20 mouse cellular contexts compared by ENCODE assay signal in the genomic region with DNA sequence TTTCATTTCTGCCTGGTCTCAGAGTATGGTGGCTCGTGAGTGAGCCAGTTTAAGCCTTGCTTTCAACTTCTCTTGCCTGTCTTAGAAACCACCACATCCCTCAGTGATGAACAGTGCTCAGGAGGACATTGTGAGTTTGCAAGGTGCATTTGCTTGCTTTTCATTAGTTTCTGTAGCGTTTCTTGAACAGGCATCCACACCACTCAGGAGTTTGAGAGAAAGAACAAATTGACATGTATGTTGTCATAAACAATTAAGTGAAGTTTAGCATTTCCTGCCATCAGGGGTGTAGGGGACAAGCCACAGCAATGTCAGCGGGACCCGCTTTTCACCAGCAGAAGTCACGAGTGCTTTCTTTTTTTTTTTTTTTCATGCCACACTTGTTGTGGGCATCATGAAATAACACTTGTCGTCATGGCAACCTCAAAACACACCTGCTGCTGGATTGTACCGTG. TPM values are rescaled to one million over a fixed set of nuclear protein-coding genes. Genes with fewer than 3 reads are reported as not detected.
DNase-seq lines count a peak whose midpoint lies in the region; ATAC-seq and TF ChIP-seq lines count a peak whose summit lies in the region.
"Had no signal": no experiment of that assay in that cellular context is flagged by ENCODE, and none has a peak within 500 bp of the region (broad histone marks: within the 10 kb centered on the region; RNA-seq: fewer than 3 reads in every experiment).

No protein-coding gene starts in this region.

- no peak overlapping the region for H3K9ac ChIP-seq in forebrain, embryonic 11.5 days (ENCODE audit: low read length)
- H3K9ac ChIP-seq in forebrain, embryonic 16.5 days (replicated peaks; ENCODE audit: low read depth, low read length): no peak overlapping the region
- H3K9ac ChIP-seq: heart, embryonic 12.5 days; kidney, embryonic 15.5 days; neural tube, embryonic 13.5 days had no signal

- peak; percentile 10 for DNase-seq in forebrain, embryonic 11.5 days (ENCODE audit: low spot score)
- peak; percentile 91 for DNase-seq in CD4-positive helper T cell, adult 2 months (ENCODE audit: low read depth, low spot score)
- peak; percentile 94 for DNase-seq in induced T-regulatory cell, adult 2 months (ENCODE audit: low read depth)
- peak; percentile 62 for DNase-seq in thymus, adult 2 months
- no peak for DNase-seq in layer of hippocampus, postnatal 36 days
- DNase-seq in left cerebral cortex, postnatal 10 days (ENCODE audit: extremely low spot score in 1 of 2, low spot score in 2 of 2): no peak
- no peak for DNase-seq in ovary, adult 18-20 months (ENCODE audit: low spot score)
- DNase-seq: adrenal gland, postnatal 14 days; cerebellum, postnatal 10 days; gastrocnemius, adult 2 months; heart, postnatal 4 days; retina, postnatal 1 day had no signal

- no peaks in the 10 kb centered on the region for H3K9me3 ChIP-seq in forebrain, embryonic 11.5 days (ENCODE audit: control insufficient read depth, low read length)
- no peaks in the 10 kb centered on the region for H3K9me3 ChIP-seq in forebrain, embryonic 16.5 days (ENCODE audit: control insufficient read depth, low read length)
- H3K9me3 ChIP-seq: G1E; kidney, embryonic 15.5 days; neural tube, embryonic 13.5 days had no signal

- no peak for TF ChIP-seq CTCF in thymus, adult 2 months (IDR thresholded peaks at IDR 0.05; ENCODE audit: borderline replicate concordance, control insufficient read depth, extremely low read depth, insufficient read depth, low read length, poor library complexity)

- WGBS in forebrain, embryonic 11.5 days: 81% methylated on average over 7 of the region's 7 CpGs
- WGBS in forebrain, embryonic 16.5 days: 74% methylated on average over 7 of the region's 7 CpGs
- WGBS in thymus, adult 2 months: 7% methylated on average over 7 of the region's 7 CpGs

- no peak overlapping the region for H3K4me2 ChIP-seq in forebrain, embryonic 11.5 days (ENCODE audit: low read depth, low read length, severe bottlenecking)
- H3K4me2 ChIP-seq in forebrain, embryonic 16.5 days (ENCODE audit: low read length): no peak overlapping the region
- H3K4me2 ChIP-seq: heart, embryonic 12.5 days; kidney, embryonic 15.5 days; neural tube, embryonic 13.5 days had no signal

- no peak for ATAC-seq in forebrain, embryonic 11.5 days (replicated peaks; ENCODE audit: low FRiP score)
- no peak for ATAC-seq in forebrain, embryonic 16.5 days
- ATAC-seq: forebrain, embryonic 14.5 days; midbrain, embryonic 16.5 days had no signal

- no peaks in the 10 kb centered on the region for H3K27me3 ChIP-seq in forebrain, embryonic 11.5 days (ENCODE audit: control insufficient read depth, insufficient read depth, low read length)
- H3K27me3 ChIP-seq in forebrain, embryonic 16.5 days (replicated peaks; ENCODE audit: control insufficient read depth, insufficient read depth, low read length): no peaks in the 10 kb centered on the region
- no peaks in the 10 kb centered on the region for H3K27me3 ChIP-seq in thymus, adult 2 months (ENCODE audit: control insufficient read depth, insufficient read depth, low read length)
- H3K27me3 ChIP-seq: heart, embryonic 12.5 days; kidney, embryonic 15.5 days; neural tube, embryonic 13.5 days had no signal

- H3K36me3 ChIP-seq in forebrain, embryonic 11.5 days (ENCODE audit: control insufficient read depth, insufficient read depth, low read length): no peaks in the 10 kb centered on the region
- no peaks in the 10 kb centered on the region for H3K36me3 ChIP-seq in forebrain, embryonic 16.5 days (ENCODE audit: control insufficient read depth, insufficient read depth)
- H3K36me3 ChIP-seq in thymus, adult 2 months (ENCODE audit: control insufficient read depth, insufficient read depth, low read length): no peaks in the 10 kb centered on the region
- H3K36me3 ChIP-seq: G1E; heart, embryonic 12.5 days; kidney, embryonic 15.5 days; neural tube, embryonic 13.5 days had no signal

- intact Hi-C loops in left cerebral cortex, postnatal 10 days (cut with DNase I): no loop called here

- TF ChIP-seq POLR2A in thymus, adult 2 months (IDR thresholded peaks at IDR 0.05; ENCODE audit: control insufficient read depth, extremely low read depth, insufficient read depth, low read length, poor library complexity): no peak

- H3K4me3 ChIP-seq in forebrain, embryonic 11.5 days (ENCODE audit: low read depth, low read length): no peak overlapping the region
- H3K4me3 ChIP-seq in forebrain, embryonic 16.5 days (replicated peaks; ENCODE audit: low read length): no peak overlapping the region
- H3K4me3 ChIP-seq in thymus, adult 2 months (ENCODE audit: control insufficient read depth, insufficient read depth, low read length): no peak overlapping the region
- H3K4me3 ChIP-seq: gastrocnemius, adult 2 months; heart, embryonic 12.5 days; kidney, embryonic 15.5 days; neural tube, embryonic 13.5 days had no signal

- H3K4me1 ChIP-seq in forebrain, embryonic 11.5 days (replicated peaks; ENCODE audit: control insufficient read depth, insufficient read depth, low read length): no peaks in the 10 kb centered on the region; the same call in 1 of the 2 replicates
- H3K4me1 ChIP-seq in forebrain, embryonic 16.5 days (replicated peaks; ENCODE audit: control insufficient read depth, insufficient read depth, low read length): no peaks in the 10 kb centered on the region
- peaks cover 28% of the 10 kb centered on the region for H3K4me1 ChIP-seq in thymus, adult 2 months (replicated peaks; ENCODE audit: control insufficient read depth, insufficient read depth, low read length)

- no peak overlapping the region for H3K27ac ChIP-seq in forebrain, embryonic 11.5 days (ENCODE audit: low read depth, low read length)
- H3K27ac ChIP-seq in forebrain, embryonic 16.5 days (ENCODE audit: low read length): no peak overlapping the region
- peak overlapping the region; percentile 70 for H3K27ac ChIP-seq in thymus, adult 2 months (ENCODE audit: control insufficient read depth, insufficient read depth, low read length)
- H3K27ac ChIP-seq: gastrocnemius, adult 2 months; kidney, embryonic 15.5 days; macrophage; neural tube, embryonic 13.5 days had no signal

RNA-seq across cellular contexts. Expression of a gene that starts 31.2 kb away (rescaled TPM):
- polyA plus RNA-seq in forebrain, embryonic 11.5 days (2014; fragmentation: Nextera tagmentation; extraction: Ambion mirVana): 2.9 and 3.3 TPM in 2 replicates
- polyA plus RNA-seq in forebrain, embryonic 16.5 days (2015; fragmentation: Nextera tagmentation; extraction: Ambion mirVana): 4.3 TPM in 2 replicates
- 197 and 216 TPM in 2 replicates for polyA plus RNA-seq in thymus, adult 2 months (2012; rRNA removed)
- total RNA-seq in layer of hippocampus, postnatal 36 days (2021): 10 to 100 TPM; 32.6 to 35.7 TPM
- total RNA-seq in left cerebral cortex, postnatal 10 days (2021): 10 to 100 TPM; 43.7 to 46.9 TPM

Comparison
In these comparisons a context has a peak if more than half of its experiments do, and no peak if none do; other contexts are left out.
1. DNase-seq: peak in forebrain, embryonic 11.5 days (single experiment), CD4-positive helper T cell, adult 2 months (single experiment), induced T-regulatory cell, adult 2 months (single experiment) and thymus, adult 2 months (single experiment); none in layer of hippocampus, postnatal 36 days (0 of 2), left cerebral cortex, postnatal 10 days (0 of 2) and ovary, adult 18-20 months (single experiment).
2. RNA of a gene that starts 31.2 kb away (polyA plus RNA-seq): 197 to 216 TPM in thymus, adult 2 months; 4.3 TPM in forebrain, embryonic 16.5 days and 2.9 to 3.3 TPM in forebrain, embryonic 11.5 days; every median in the first group is over 10 times any median in the second.